Mouse (Mus musculus) layer of hippocampus, adult 9-11 months (tissue): ENCODE measurements at regions not wholly inside any gene's neighbourhood (a gene's known extent, or its start where the extent isn't known, plus 50 kb on each side); places are given as distances from the start of the nearest gene placed in this dataset.
"Not testable (repeated sequence)": the region's sequence is repeated elsewhere in the genome, so short reads cannot be mapped to it uniquely, and the experiment has no call there.

Source experiments
- DNase-seq: peaks from one replicate; pipeline ENCODE4 v3.0.0; 2022

GRCm38 (mm10) chr1:149463930-149464329 is 497.2 kb downstream of the Pla2g4a start:
- DNase-seq: no peak

- DNase-seq: no peak
Measured at GRCm38 (mm10) chr1:149449801-149450493, 511.1 kb downstream of the Pla2g4a start.

GRCm38 (mm10) chr1:149448516-149448915 is 512.6 kb downstream of the Pla2g4a start:
- peak; percentile 11 for DNase-seq

GRCm38 (mm10) chr1:149411009-149411408 is 550.1 kb downstream of the Pla2g4a start:
- no peak for DNase-seq

- DNase-seq: no peak
Measured at GRCm38 (mm10) chr1:149405367-149405766, 555.7 kb downstream of the Pla2g4a start.

GRCm38 (mm10) chr1:149388706-149389105 is 572.4 kb downstream of the Pla2g4a start:
- no peak for DNase-seq

GRCm38 (mm10) chr1:149351338-149351907 is 609.7 kb downstream of the Pla2g4a start:
- DNase-seq: no peak

GRCm38 (mm10) chr1:149347359-149347758 is 613.7 kb downstream of the Pla2g4a start:
- DNase-seq: no peak

GRCm38 (mm10) chr1:149338158-149338557 is 622.9 kb downstream of the Pla2g4a start:
- no peak for DNase-seq

GRCm38 (mm10) chr1:149332239-149332638 is 628.9 kb downstream of the Pla2g4a start:
- no peak for DNase-seq

- no peak for DNase-seq
Measured at GRCm38 (mm10) chr1:149327171-149327570, 633.9 kb downstream of the Pla2g4a start.

GRCm38 (mm10) chr1:149323095-149323494 is 638.0 kb downstream of the Pla2g4a start:
- DNase-seq: no peak

GRCm38 (mm10) chr1:149289725-149290124 is 671.4 kb downstream of the Pla2g4a start:
- DNase-seq: no peak

GRCm38 (mm10) chr1:149274932-149275331 is 686.2 kb downstream of the Pla2g4a start:
- no peak for DNase-seq

- peak; percentile 62 for DNase-seq
Measured at GRCm38 (mm10) chr1:149256866-149257265, 704.2 kb downstream of the Pla2g4a start.

- DNase-seq: no peak
Measured at GRCm38 (mm10) chr1:149254141-149254540, 706.9 kb downstream of the Pla2g4a start.

GRCm38 (mm10) chr1:149238329-149239015 is 722.6 kb downstream of the Pla2g4a start:
- peak; percentile 13 for DNase-seq

GRCm38 (mm10) chr1:149227170-149227569 is 733.9 kb downstream of the Pla2g4a start:
- DNase-seq: not testable (repeated sequence)

GRCm38 (mm10) chr1:149226400-149226799 is 734.7 kb downstream of the Pla2g4a start:
- no peak for DNase-seq

GRCm38 (mm10) chr1:149202631-149203030 is 758.5 kb downstream of the Pla2g4a start:
- DNase-seq: peak; percentile 2

GRCm38 (mm10) chr1:149199284-149199683 is 761.8 kb downstream of the Pla2g4a start:
- no peak for DNase-seq

GRCm38 (mm10) chr1:149198854-149199253 is 762.2 kb downstream of the Pla2g4a start:
- no peak for DNase-seq
